9 mouse cellular contexts compared by ENCODE assay signal in genomic region chr9:29650679-29651078, GRCm38 (mm10).
DNase-seq lines count a peak whose midpoint lies in the region; ATAC-seq lines count a peak whose summit lies in the region.
"Had no signal": no experiment of that assay in that cellular context is flagged by ENCODE, and none has a peak within 500 bp of the region (broad histone marks: within the 10 kb centered on the region; RNA-seq: fewer than 3 reads in every experiment).

No protein-coding gene starts in this region.

- H3K27me3 ChIP-seq in limb, embryonic 12.5 days = peaks cover 66% of the 10 kb centered on the region
- H3K27me3 ChIP-seq in neural tube, embryonic 15.5 days (replicated peaks) = no peaks in the 10 kb centered on the region

- 12% methylated on average over 4 of the region's 4 CpGs for WGBS in limb, embryonic 12.5 days
- WGBS in neural tube, embryonic 15.5 days = 16% methylated on average over 4 of the region's 4 CpGs

- peak; percentile 52 to 72 for DNase-seq in left cerebral cortex, postnatal 14 days (ENCODE audit: low spot score in 2 of 2)
- no peak for DNase-seq in left cerebral cortex, postnatal 36 days (ENCODE audit: low spot score in 2 of 2)
- DNase-seq in WW6 (ENCODE audit: low read depth, low spot score) = peak; percentile 47
- peak; percentile 79 for DNase-seq in embryo, embryonic 11 days
- DNase-seq in heart, postnatal 36 days = peak; percentile 19 to 28
- no peak for DNase-seq in T-cell, adult 2 months (ENCODE audit: low spot score)

- no peaks in the 10 kb centered on the region for H3K36me3 ChIP-seq in limb, embryonic 12.5 days
- H3K36me3 ChIP-seq in neural tube, embryonic 15.5 days = no peaks in the 10 kb centered on the region
- H3K36me3 ChIP-seq: embryonic facial prominence, embryonic 13.5 days had no signal

- H3K4me3 ChIP-seq in limb, embryonic 12.5 days (replicated peaks) = no peak overlapping the region
- H3K4me3 ChIP-seq in neural tube, embryonic 15.5 days (replicated peaks) = no peak overlapping the region
- H3K4me3 ChIP-seq: embryonic facial prominence, embryonic 13.5 days had no signal

- peak; percentile 77 for ATAC-seq in limb, embryonic 12.5 days (ENCODE audit: insufficient number of reproducible peaks, insufficient read depth, low FRiP score, low TSS enrichment, low read depth)
- peak; percentile 53; the same call in 1 of the 2 replicates for ATAC-seq in neural tube, embryonic 15.5 days (ENCODE audit: low FRiP score)

- intact Hi-C loops in left cerebral cortex, postnatal 14 days (cut with DNase I) = loop anchor here (2.0 kb wide), 1 partner anchor 240 kb away; no protein-coding TSS in a partner anchor
- intact Hi-C loops in left cerebral cortex, postnatal 36 days (cut with DNase I) = no loop called here
- intact Hi-C loops in heart, postnatal 36 days (cut with DNase I) = loop anchor here (2.0 kb wide), 1 partner anchor 1390 kb away; no protein-coding TSS in a partner anchor

- peaks cover 18% of the 10 kb centered on the region for H3K4me1 ChIP-seq in limb, embryonic 12.5 days (replicated peaks)
- peaks cover 27% of the 10 kb centered on the region for H3K4me1 ChIP-seq in neural tube, embryonic 15.5 days

- H3K4me2 ChIP-seq in limb, embryonic 12.5 days = no peak overlapping the region
- no peak overlapping the region for H3K4me2 ChIP-seq in neural tube, embryonic 15.5 days
- H3K4me2 ChIP-seq: embryonic facial prominence, embryonic 13.5 days had no signal

- no peaks in the 10 kb centered on the region for H3K9me3 ChIP-seq in limb, embryonic 12.5 days
- H3K9me3 ChIP-seq in neural tube, embryonic 15.5 days (replicated peaks) = no peaks in the 10 kb centered on the region

- H3K9ac ChIP-seq in limb, embryonic 12.5 days (replicated peaks) = no peak overlapping the region
- no peak overlapping the region for H3K9ac ChIP-seq in neural tube, embryonic 15.5 days (replicated peaks)
- H3K9ac ChIP-seq: embryonic facial prominence, embryonic 13.5 days had no signal

- no peak overlapping the region for H3K27ac ChIP-seq in limb, embryonic 12.5 days
- H3K27ac ChIP-seq in neural tube, embryonic 15.5 days (replicated peaks) = no peak overlapping the region
- H3K27ac ChIP-seq: embryonic facial prominence, embryonic 13.5 days had no signal

Comparison
In these comparisons a context has a peak if more than half of its experiments do, and no peak if none do; other contexts are left out.
1. DNase-seq: peak in left cerebral cortex, postnatal 14 days (2 of 2), WW6 (single experiment), embryo, embryonic 11 days (single experiment) and heart, postnatal 36 days (2 of 2); none in left cerebral cortex, postnatal 36 days (0 of 2) and T-cell, adult 2 months (single experiment).